Mouse (Mus musculus) limb, embryonic 15.5 days (tissue): ENCODE results near the gene Gm45623. TPM values are rescaled to one million over a fixed set of nuclear protein-coding genes. Genes with fewer than 3 reads are reported as not detected.
A peak's percentile ranks its signal among the peaks of the same experiment; 100 is the strongest.

Experiments used
- ATAC-seq: fragments of 200-750 bp; cut with Nextera tagmentation; 2 replicates; pipeline ENCODE4 v1.8.0; 2017; ENCODE audit warnings: low read depth, moderate TSS enrichment; ENCODE audit not compliant: insufficient number of reproducible peaks, low FRiP score, low TSS enrichment
- H3K27ac ChIP-seq: fragments of 300-500 bp; sonication (generic); 2 replicates; pipeline ENCODE4 v1.5.1; 2015; ENCODE audit warnings: moderate library complexity, mild to moderate bottlenecking, inconsistent platforms
- H3K27me3 ChIP-seq: fragments of 300-500 bp; sonication (generic); 2 replicates; pipeline ENCODE4 v1.6.1; 2015; ENCODE audit warnings: inconsistent platforms
- H3K36me3 ChIP-seq: fragments of 300-500 bp; sonication (generic); 2 replicates; pipeline ENCODE4 v1.6.1; 2015; ENCODE audit warnings: inconsistent platforms
- H3K4me1 ChIP-seq: fragments of 300-500 bp; sonication (generic); 2 replicates; pipeline ENCODE4 v1.6.1; 2015; ENCODE audit warnings: inconsistent platforms
- H3K4me2 ChIP-seq: fragments of 300-500 bp; sonication (generic); 2 replicates; pipeline ENCODE4 v1.6.1; 2015; ENCODE audit warnings: mild to moderate bottlenecking, inconsistent platforms
- H3K4me3 ChIP-seq: fragments of 300-500 bp; sonication (generic); 2 replicates; pipeline ENCODE4 v1.5.1; 2015; ENCODE audit warnings: mild to moderate bottlenecking, inconsistent platforms
- H3K9ac ChIP-seq: fragments of 300-500 bp; sonication (generic); 2 replicates; pipeline ENCODE4 v1.6.1; 2015; ENCODE audit warnings: inconsistent platforms
- H3K9me3 ChIP-seq: fragments of 300-500 bp; sonication (generic); 2 replicates; pipeline ENCODE4 v1.6.1; 2016; ENCODE audit warnings: inconsistent platforms
- WGBS: fragments of 180-500 bp; shearing (Covaris S2); methylation state at CpG from one replicate; pipeline ENCODE4 v1.1.7; 2015; 5-methylcytosine and 5-hydroxymethylcytosine counted together
- polyA plus RNA-seq: library from polyadenylated mRNA; unstranded; fragments of >200 nt; fragmentation: Nextera tagmentation; extraction: Ambion mirVana; gene quantifications from 2 replicates; pipeline ENCODE4 v1.2.1, GENCODE M21; 2015

The Gm45623 gene
- polyA plus RNA-seq, result 0.62 and 0.79 TPM in 2 replicates

DNA sequence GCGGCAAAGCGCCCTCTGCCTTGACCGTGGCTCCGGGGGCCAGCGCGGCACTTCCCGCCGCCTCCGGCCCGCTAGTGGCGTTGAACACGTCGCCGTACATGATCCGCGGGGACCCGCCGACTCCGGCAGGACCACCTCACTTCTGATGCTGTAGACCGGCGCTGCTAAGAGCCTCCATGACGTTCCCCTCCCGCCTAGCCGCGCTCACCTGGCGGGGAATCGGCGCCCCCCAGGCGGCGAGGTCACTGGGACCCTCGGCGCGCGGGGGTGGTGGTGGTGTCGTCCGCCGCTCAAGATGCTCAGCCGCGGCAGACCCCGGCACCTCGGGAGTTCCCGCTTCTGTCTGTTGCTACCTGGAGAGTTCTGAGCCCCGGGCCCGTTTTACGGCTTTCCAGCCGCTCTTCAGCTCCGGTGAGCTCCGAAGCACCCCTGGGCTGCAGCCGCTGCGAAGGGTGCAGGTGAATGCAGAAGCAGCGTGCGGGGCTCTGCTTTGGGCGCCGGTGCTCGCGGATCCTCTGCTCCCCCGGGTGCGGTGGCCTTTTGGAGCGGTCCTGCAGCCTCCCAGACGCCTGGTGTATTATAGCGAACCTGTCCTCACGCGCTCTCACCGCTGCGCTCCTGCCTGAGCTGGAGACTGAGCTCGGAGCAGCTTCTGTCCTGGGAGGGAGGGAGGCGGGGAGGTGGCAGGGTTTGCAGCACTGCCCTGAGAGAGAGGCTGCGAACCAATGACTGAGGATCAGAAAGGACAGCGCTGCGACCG, at the start of gene Gm45623:
TSS of gene Gm45623 (minus strand) at position 636 of the 760 bp plus-strand sequence.
- under 1% methylated on average over 70 of the region's 71 CpGs for WGBS
- Histone ChIP-seq H3K4me3 (peak within 1 kb of the TSS; percentile 47), H3K36me3 (no peaks in the 10 kb centered on the region), H3K4me1 (peaks cover 21% of the 10 kb centered on the region), H3K27me3 (peaks cover 56% of the 10 kb centered on the region), H3K9ac (peak within 1 kb of the TSS; percentile 40; the same call in 1 of the 2 replicates), H3K27ac (no peak within 1 kb of the TSS), H3K4me2 (peak within 1 kb of the TSS; percentile 94), H3K9me3 (no peaks in the 10 kb centered on the region)
- no peak for ATAC-seq

DNA sequence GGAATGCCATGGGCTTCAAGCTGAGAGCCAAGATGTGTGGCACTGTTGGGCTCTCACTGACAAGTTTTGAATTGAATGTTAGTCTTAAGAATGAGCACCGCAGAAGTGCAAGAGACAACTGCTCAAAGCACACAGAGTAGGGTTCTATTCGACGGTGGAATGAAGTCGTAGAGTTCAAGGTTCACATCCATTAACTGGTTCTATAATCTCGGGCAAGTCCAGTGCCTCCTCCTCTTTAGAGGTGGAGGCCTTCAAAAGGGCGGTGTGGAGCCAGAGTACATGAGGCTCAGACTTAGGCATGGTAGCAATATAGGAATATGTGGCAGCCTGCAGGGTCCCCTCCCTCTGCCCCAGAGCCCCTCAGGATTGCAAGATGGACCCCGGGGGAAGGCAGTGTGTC, 43.8 kb upstream of the Gm45623 start:
- 79% methylated on average over 7 of the region's 7 CpGs for WGBS
- Histone ChIP-seq H3K4me3 (no peak overlapping the region), H3K4me1 (0 out of 2 replicates have a peak, but pooled peaks cover 5% of the 10 kb centered on the region), H3K9me3 (no peaks in the 10 kb centered on the region), H3K4me2 (no peak overlapping the region), H3K27ac (no peak overlapping the region), H3K27me3 (no peaks in the 10 kb centered on the region), H3K9ac (no peak overlapping the region), H3K36me3 (no peaks in the 10 kb centered on the region)
- no peak for ATAC-seq

GRCm38 (mm10) chr13:56795501-56795900, 41.9 kb upstream of the Gm45623 start:
- H3K27ac ChIP-seq, result no peak overlapping the region
- ATAC-seq, result no peak
- 71% methylated on average over 7 of the region's 7 CpGs for WGBS
- H3K4me1 ChIP-seq, result 0 out of 2 replicates have a peak, but pooled peaks cover 5% of the 10 kb centered on the region
- no peaks in the 10 kb centered on the region for H3K9me3 ChIP-seq
- H3K9ac ChIP-seq, result no peak overlapping the region
- no peak overlapping the region for H3K4me2 ChIP-seq
- no peaks in the 10 kb centered on the region for H3K27me3 ChIP-seq
- H3K4me3 ChIP-seq, result no peak overlapping the region
- no peaks in the 10 kb centered on the region for H3K36me3 ChIP-seq

- 0 out of 2 replicates have a peak, but pooled peaks cover 5% of the 10 kb centered on the region for H3K4me1 ChIP-seq
Observed at GRCm38 (mm10) chr13:56794441-56794840, 40.8 kb upstream of the Gm45623 start.

GRCm38 (mm10) chr13:56792844-56793243, 39.2 kb upstream of the Gm45623 start:
- 0 out of 2 replicates have a peak, but pooled peaks cover 5% of the 10 kb centered on the region for H3K4me1 ChIP-seq
- no peak overlapping the region for H3K27ac ChIP-seq
- ATAC-seq, result no peak
- WGBS, result 68% methylated on average over 3 of the region's 3 CpGs
- H3K9me3 ChIP-seq, result no peaks in the 10 kb centered on the region
- no peak overlapping the region for H3K4me2 ChIP-seq
- H3K36me3 ChIP-seq, result no peaks in the 10 kb centered on the region
- no peak overlapping the region for H3K4me3 ChIP-seq
- H3K27me3 ChIP-seq, result no peaks in the 10 kb centered on the region
- no peak overlapping the region for H3K9ac ChIP-seq

More at GRCm38 (mm10) chr13:56794441-56794840, 40.8 kb upstream of the Gm45623 start:
- H3K4me3 ChIP-seq, result no peak overlapping the region
- no peak overlapping the region for H3K4me2 ChIP-seq
- WGBS, result 55% methylated on average over 7 of the region's 7 CpGs
- H3K9ac ChIP-seq, result no peak overlapping the region
- no peaks in the 10 kb centered on the region for H3K9me3 ChIP-seq
- no peak overlapping the region for H3K27ac ChIP-seq
- no peaks in the 10 kb centered on the region for H3K36me3 ChIP-seq
- ATAC-seq, result no peak
- H3K27me3 ChIP-seq, result no peaks in the 10 kb centered on the region

GRCm38 (mm10) chr13:56790683-56791082, 37.1 kb upstream of the Gm45623 start:
- H3K27ac ChIP-seq, result no peak overlapping the region
- no peak overlapping the region for H3K4me3 ChIP-seq
- no peak for ATAC-seq
- no peaks in the 10 kb centered on the region for H3K36me3 ChIP-seq
- no peak overlapping the region for H3K4me2 ChIP-seq
- H3K27me3 ChIP-seq, result no peaks in the 10 kb centered on the region
- 0 out of 2 replicates have a peak, but pooled peaks cover 5% of the 10 kb centered on the region for H3K4me1 ChIP-seq
- no peaks in the 10 kb centered on the region for H3K9me3 ChIP-seq
- 79% methylated on average over 3 of the region's 3 CpGs for WGBS
- no peak overlapping the region for H3K9ac ChIP-seq

- Histone ChIP-seq H3K4me1 (no peaks in the 10 kb centered on the region), H3K27me3 (no peaks in the 10 kb centered on the region), H3K27ac (no peak overlapping the region), H3K36me3 (no peaks in the 10 kb centered on the region), H3K4me3 (no peak overlapping the region), H3K4me2 (no peak overlapping the region), H3K9me3 (no peaks in the 10 kb centered on the region), H3K9ac (no peak overlapping the region)
- no peak for ATAC-seq
- 78% methylated on average over 1 of the region's 1 CpGs for WGBS
Observed at GRCm38 (mm10) chr13:56782621-56783020, 29.0 kb upstream of the Gm45623 start.

DNA sequence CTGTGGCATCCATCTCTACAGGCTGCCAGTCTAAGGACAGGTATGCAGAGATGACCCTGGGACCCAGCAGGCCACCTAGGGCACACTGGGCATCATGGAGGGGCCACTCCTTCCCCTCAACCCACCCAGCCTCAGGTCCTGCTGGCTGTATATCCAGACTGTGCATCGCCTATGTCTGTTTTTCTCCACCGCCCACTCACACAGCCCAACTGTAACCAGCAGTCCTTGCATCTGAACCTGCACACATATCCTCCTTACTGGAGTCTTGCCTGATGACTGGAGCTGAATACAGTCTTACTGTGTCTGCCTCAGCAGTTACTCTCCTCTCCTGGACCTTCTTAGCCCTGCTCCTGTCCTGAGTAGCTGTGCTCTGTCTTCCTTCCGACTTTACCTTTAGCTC, 28.1 kb upstream of the Gm45623 start:
- Histone ChIP-seq H3K27me3 (no peaks in the 10 kb centered on the region), H3K9me3 (no peaks in the 10 kb centered on the region), H3K4me3 (no peak overlapping the region), H3K4me2 (no peak overlapping the region), H3K4me1 (no peaks in the 10 kb centered on the region), H3K36me3 (no peaks in the 10 kb centered on the region), H3K9ac (no peak overlapping the region), H3K27ac (no peak overlapping the region)
- 88% methylated on average over 3 of the region's 3 CpGs for WGBS
- no peak for ATAC-seq

DNA sequence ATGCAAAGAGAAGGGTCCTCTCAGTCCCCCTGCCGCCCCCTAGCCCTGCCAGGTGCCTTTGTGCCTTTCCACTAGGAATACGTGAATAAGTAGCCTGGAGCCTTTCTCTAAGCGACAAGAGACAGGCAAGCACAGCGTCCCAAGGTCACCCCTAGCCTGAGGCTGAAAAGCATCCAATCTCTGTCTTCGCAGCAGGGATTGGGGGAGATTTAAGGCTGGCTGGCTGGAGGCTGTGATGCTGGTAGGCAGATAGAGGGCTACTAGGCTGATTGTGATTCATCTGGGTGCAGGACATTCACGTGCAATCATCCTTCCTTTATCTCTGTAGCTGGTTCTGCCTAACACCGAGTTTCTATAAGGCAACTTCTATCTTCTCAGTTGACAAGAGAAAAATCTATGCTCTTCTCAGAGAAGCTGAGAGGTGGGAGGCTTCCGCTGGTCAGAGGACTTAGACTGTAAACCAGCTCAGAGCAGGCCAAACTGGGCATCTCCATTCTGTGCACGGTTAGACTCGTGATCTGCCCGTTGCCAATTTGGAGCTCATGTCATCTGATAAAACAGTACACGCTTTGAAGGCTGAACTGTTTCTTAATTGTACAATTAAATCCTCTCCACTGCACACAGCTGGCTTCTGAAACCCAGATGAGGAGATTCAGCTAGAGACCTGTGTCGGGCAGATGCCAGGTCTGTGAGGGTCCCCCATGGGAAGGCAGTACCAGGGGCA, 27.3 kb upstream of the Gm45623 start:
- WGBS, result 67% methylated on average over 13 of the region's 13 CpGs
- no peak overlapping the region for H3K9ac ChIP-seq
- H3K27me3 ChIP-seq, result no peaks in the 10 kb centered on the region
- H3K9me3 ChIP-seq, result no peaks in the 10 kb centered on the region
- H3K36me3 ChIP-seq, result no peaks in the 10 kb centered on the region
- no peak overlapping the region for H3K4me3 ChIP-seq
- no peak overlapping the region for H3K4me2 ChIP-seq
- H3K4me1 ChIP-seq, result no peaks in the 10 kb centered on the region
- H3K27ac ChIP-seq, result no peak overlapping the region
- ATAC-seq, result no peak

DNA sequence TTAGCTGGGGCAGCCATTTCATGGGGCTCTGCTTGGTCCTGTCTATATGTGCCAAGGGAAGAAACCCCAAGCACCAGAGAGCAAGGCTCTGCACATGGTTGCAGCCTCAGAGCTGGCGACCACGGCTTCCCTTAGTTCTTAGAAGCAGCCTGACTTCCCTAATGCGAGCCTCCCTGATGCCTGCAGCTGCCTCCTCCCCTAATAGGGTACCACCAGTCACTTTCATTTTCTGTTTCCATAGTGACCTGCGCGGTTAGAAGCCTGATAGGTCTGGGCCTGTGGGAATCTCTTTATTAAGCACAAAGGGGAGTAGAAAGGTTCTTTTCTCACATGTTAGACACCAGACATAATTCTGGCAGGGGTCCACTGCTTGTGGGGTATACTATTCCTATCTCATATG, 20.7 kb upstream of the Gm45623 start:
- no peaks in the 10 kb centered on the region for H3K9me3 ChIP-seq
- H3K4me3 ChIP-seq, result no peak overlapping the region
- ATAC-seq, result no peak
- peaks cover 6% of the 10 kb centered on the region; the same call in 1 of the 2 replicates for H3K4me1 ChIP-seq
- 38% methylated on average over 5 of the region's 5 CpGs for WGBS
- H3K4me2 ChIP-seq, result no peak overlapping the region
- no peak overlapping the region for H3K27ac ChIP-seq
- H3K36me3 ChIP-seq, result no peaks in the 10 kb centered on the region
- H3K9ac ChIP-seq, result no peak overlapping the region
- no peaks in the 10 kb centered on the region for H3K27me3 ChIP-seq

GRCm38 (mm10) chr13:56773262-56773870, 19.7 kb upstream of the Gm45623 start:
- Histone ChIP-seq H3K36me3 (no peaks in the 10 kb centered on the region), H3K27me3 (no peaks in the 10 kb centered on the region), H3K4me2 (no peak overlapping the region), H3K4me3 (no peak overlapping the region), H3K9me3 (no peaks in the 10 kb centered on the region), H3K9ac (no peak overlapping the region), H3K4me1 (peaks cover 6% of the 10 kb centered on the region; the same call in 1 of the 2 replicates), H3K27ac (no peak overlapping the region)
- WGBS, result 44% methylated on average over 14 of the region's 14 CpGs
- no peak for ATAC-seq

DNA sequence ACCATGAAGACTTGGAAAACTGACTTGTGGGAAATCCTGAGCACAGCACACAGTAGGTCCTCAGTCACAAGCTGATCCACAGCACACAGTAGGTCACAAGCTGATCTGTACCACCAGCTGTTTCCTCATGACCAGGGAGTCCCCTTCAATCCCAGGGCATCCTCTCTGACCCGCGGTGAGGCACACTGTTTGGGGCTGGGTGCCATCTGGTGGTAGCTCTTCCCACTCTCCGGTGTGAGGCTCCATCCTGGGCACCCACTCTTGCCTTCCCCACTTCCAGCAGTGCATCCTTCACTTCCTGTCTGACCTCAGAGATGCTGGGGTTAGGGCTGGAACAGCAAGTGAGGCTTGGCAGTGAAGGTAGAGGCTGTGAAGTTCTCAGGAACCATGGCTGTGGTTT, 19.0 kb upstream of the Gm45623 start:
- H3K9ac ChIP-seq, result no peak overlapping the region
- no peak for ATAC-seq
- H3K4me1 ChIP-seq, result peaks cover 6% of the 10 kb centered on the region; the same call in 1 of the 2 replicates
- H3K36me3 ChIP-seq, result no peaks in the 10 kb centered on the region
- H3K9me3 ChIP-seq, result no peaks in the 10 kb centered on the region
- H3K4me3 ChIP-seq, result no peak overlapping the region
- WGBS, result 43% methylated on average over 3 of the region's 3 CpGs
- H3K27ac ChIP-seq, result no peak overlapping the region
- no peaks in the 10 kb centered on the region for H3K27me3 ChIP-seq
- H3K4me2 ChIP-seq, result no peak overlapping the region
